Mouse (Mus musculus) CH12.LX (cell line): ENCODE results near the gene Zfp248. TPM values are rescaled to one million over a fixed set of nuclear protein-coding genes. Genes with fewer than 3 reads are reported as not detected.

Source experiments
- DNase-seq: peaks from one replicate; pipeline ENCODE4 v3.0.0-alpha.2; 2013; ENCODE audit errors: extremely low read depth
- H3K27ac ChIP-seq: 2 replicates; pipeline ENCODE4 v1.5.1; 2012; ENCODE audit warnings: low read depth, mild to moderate bottlenecking, control low read depth, moderate library complexity; ENCODE audit not compliant: insufficient read depth
- H3K27me3 ChIP-seq: replicated peaks from 2 replicates; pipeline ENCODE3; 2012; ENCODE audit warnings: inconsistent platforms
- H3K36me3 ChIP-seq, 2 experiments: replicated peaks in 1 of 2; 2 replicates each; pipeline versions ENCODE3 to v1.6.1; 2012; ENCODE audit warnings: inconsistent platforms in 1 of 2, low read length in 1 of 2, mild to moderate bottlenecking in 1 of 2, mixed read lengths in 1 of 2, moderate library complexity in 1 of 2; ENCODE audit not compliant: control insufficient read depth in 1 of 2, insufficient read depth in 1 of 2
- H3K4me1 ChIP-seq, 2 experiments: 2 replicates each; pipeline ENCODE4 v1.6.1; 2012; ENCODE audit warnings: inconsistent platforms in 1 of 2, moderate library complexity in 1 of 2; ENCODE audit not compliant: insufficient read depth in 2 of 2, control insufficient read depth in 1 of 2
- H3K4me2 ChIP-seq: 2 replicates; pipeline ENCODE4 v1.6.1; 2012; ENCODE audit warnings: low read depth, mild to moderate bottlenecking, control low read depth; ENCODE audit not compliant: poor library complexity, insufficient read depth, severe bottlenecking
- H3K4me3 ChIP-seq, 3 experiments: fragments of 150-350 bp in 1 of 3; sonication (generic) in 1 of 3; replicated peaks in 1 of 3; 2 replicates each; pipeline versions ENCODE3 to v1.5.1; 2011 to 2012; ENCODE audit warnings: low read depth in 2 of 3, low read length in 2 of 3, mild to moderate bottlenecking in 2 of 3, moderate library complexity in 2 of 3, control low read depth in 1 of 3, improper control_type of control experiment in 1 of 3, inconsistent platforms in 1 of 3, mixed read lengths in 1 of 3; ENCODE audit not compliant: poor library complexity in 1 of 3
- H3K79me2 ChIP-seq: replicated peaks from 2 replicates; pipeline ENCODE4 v1.6.1; 2012; ENCODE audit warnings: mild to moderate bottlenecking, moderate library complexity; ENCODE audit not compliant: control insufficient read depth, poor library complexity, insufficient read depth, severe bottlenecking; ENCODE audit errors: extremely low read depth
- H3K9ac ChIP-seq: 2 replicates; pipeline ENCODE4 v1.6.1; 2012; ENCODE audit warnings: low read depth, mild to moderate bottlenecking, control low read depth, moderate library complexity; ENCODE audit not compliant: insufficient read depth
- H3K9me3 ChIP-seq: replicated peaks from 2 replicates; pipeline ENCODE3; 2012; ENCODE audit warnings: low read length, inconsistent platforms, mixed read lengths
- CHD1 ChIP-seq: IDR thresholded peaks from 2 replicates; pipeline ENCODE4 v1.6.1; 2012; ENCODE audit warnings: low read depth, low read length, improper control_type of control experiment, inconsistent platforms
- HCFC1 ChIP-seq: IDR thresholded peaks from 2 replicates; pipeline ENCODE4 v1.6.1; 2012; ENCODE audit warnings: low read depth, mild to moderate bottlenecking, inconsistent platforms, low read length, improper control_type of control experiment
- JUN ChIP-seq: IDR thresholded peaks from 2 replicates; pipeline ENCODE4 v1.6.1; 2011; ENCODE audit warnings: low read depth, mild to moderate bottlenecking, low read length, improper control_type of control experiment, moderate library complexity; ENCODE audit not compliant: insufficient read depth
- MAZ ChIP-seq: IDR thresholded peaks from 2 replicates; pipeline ENCODE4 v1.6.1; 2012; ENCODE audit warnings: low read depth, mild to moderate bottlenecking, inconsistent platforms, low read length, improper control_type of control experiment, moderate library complexity
- MXI1 ChIP-seq: IDR thresholded peaks from 2 replicates; pipeline ENCODE4 v1.6.1; 2011; ENCODE audit warnings: mild to moderate bottlenecking, low read depth, low read length, improper control_type of control experiment
- MYC ChIP-seq: IDR thresholded peaks from 2 replicates; pipeline ENCODE4 v1.6.1; 2011; ENCODE audit warnings: low read depth, mild to moderate bottlenecking, improper control_type of control experiment, low read length
- POLR2AphosphoS2 ChIP-seq: IDR thresholded peaks from 2 replicates; pipeline ENCODE4 v1.6.1; 2011; ENCODE audit warnings: low read depth, low read length, improper control_type of control experiment
- RAD21 ChIP-seq: IDR thresholded peaks from 2 replicates; pipeline ENCODE4 v1.6.1; 2011; ENCODE audit warnings: low read depth, mild to moderate bottlenecking, low read length, improper control_type of control experiment, moderate library complexity
- RCOR1 ChIP-seq: conservative IDR thresholded peaks from 2 replicates; pipeline ENCODE4 v1.6.1; 2012; ENCODE audit warnings: low read depth, mild to moderate bottlenecking, inconsistent platforms, low read length, improper control_type of control experiment
- SIN3A ChIP-seq: IDR thresholded peaks from 2 replicates; pipeline ENCODE4 v1.6.1; 2012; ENCODE audit warnings: low read length, improper control_type of control experiment, inconsistent platforms
- SMC3 ChIP-seq: IDR thresholded peaks from 2 replicates; pipeline ENCODE4 v1.6.1; 2011; ENCODE audit warnings: low read depth, low read length, improper control_type of control experiment
- TCF12 ChIP-seq: IDR thresholded peaks from 2 replicates; pipeline ENCODE4 v1.6.1; 2014; ENCODE audit warnings: low read depth, mild to moderate bottlenecking, inconsistent platforms, low read length, improper control_type of control experiment
- UBTF ChIP-seq: IDR thresholded peaks from 2 replicates; pipeline ENCODE4 v1.6.1; 2012; ENCODE audit warnings: low read depth, mild to moderate bottlenecking, inconsistent platforms, low read length, improper control_type of control experiment, moderate library complexity
- USF1 ChIP-seq: IDR thresholded peaks from 2 replicates; pipeline ENCODE4 v1.6.1; 2014; ENCODE audit warnings: low read depth, mild to moderate bottlenecking, inconsistent platforms, low read length, improper control_type of control experiment
- ZC3H11A ChIP-seq: IDR thresholded peaks from 2 replicates; pipeline ENCODE4 v1.6.1; 2012; ENCODE audit warnings: low read depth, mild to moderate bottlenecking, inconsistent platforms, low read length, improper control_type of control experiment
- ZNF384 ChIP-seq: IDR thresholded peaks from 2 replicates; pipeline ENCODE4 v1.6.1; 2012; ENCODE audit warnings: low read depth, low read length, improper control_type of control experiment, inconsistent platforms
- dilution Hi-C: fragments of 300-500 bp; cut with MboI; formaldehyde crosslinking; loops from 2 replicates; pipeline ENCODE4 v1.14.3; 2020; ENCODE audit warnings: low sequenced_read_pairs; ENCODE audit not compliant: extremely low pct_unique_long_range_greater_than_20kb, extremely low pct_ligation_motif_present
- in situ Hi-C: fragments of 300-500 bp; cut with MboI; formaldehyde crosslinking; loops from 3 replicates; pipeline ENCODE4 v1.14.3; 2019; ENCODE audit warnings: low sequenced_read_pairs, low pct_ligation_motif_present, low pct_unique_long_range_greater_than_20kb, mixed read lengths
- polyA plus RNA-seq: library from polyadenylated mRNA; unstranded; fragments of >175 nt; gene quantifications from 2 replicates; pipeline ENCODE4 v1.2.1, GENCODE M21; 2012; ENCODE audit warnings: low read depth; ENCODE audit not compliant: insufficient read length
- total RNA-seq, 2 experiments: library from RNA; depleted of rRNA; stranded (reverse); fragments of 300-350 nt in 1 of 2; fragments of >200 nt in 1 of 2; gene quantifications; 2 replicates each; pipeline ENCODE4 v1.2.3; 2012 to 2014

The Zfp248 gene
- total and polyA plus RNA-seq, 3 experiments, result 3.1 to 4.2 (median 3.7) TPM

DNA sequence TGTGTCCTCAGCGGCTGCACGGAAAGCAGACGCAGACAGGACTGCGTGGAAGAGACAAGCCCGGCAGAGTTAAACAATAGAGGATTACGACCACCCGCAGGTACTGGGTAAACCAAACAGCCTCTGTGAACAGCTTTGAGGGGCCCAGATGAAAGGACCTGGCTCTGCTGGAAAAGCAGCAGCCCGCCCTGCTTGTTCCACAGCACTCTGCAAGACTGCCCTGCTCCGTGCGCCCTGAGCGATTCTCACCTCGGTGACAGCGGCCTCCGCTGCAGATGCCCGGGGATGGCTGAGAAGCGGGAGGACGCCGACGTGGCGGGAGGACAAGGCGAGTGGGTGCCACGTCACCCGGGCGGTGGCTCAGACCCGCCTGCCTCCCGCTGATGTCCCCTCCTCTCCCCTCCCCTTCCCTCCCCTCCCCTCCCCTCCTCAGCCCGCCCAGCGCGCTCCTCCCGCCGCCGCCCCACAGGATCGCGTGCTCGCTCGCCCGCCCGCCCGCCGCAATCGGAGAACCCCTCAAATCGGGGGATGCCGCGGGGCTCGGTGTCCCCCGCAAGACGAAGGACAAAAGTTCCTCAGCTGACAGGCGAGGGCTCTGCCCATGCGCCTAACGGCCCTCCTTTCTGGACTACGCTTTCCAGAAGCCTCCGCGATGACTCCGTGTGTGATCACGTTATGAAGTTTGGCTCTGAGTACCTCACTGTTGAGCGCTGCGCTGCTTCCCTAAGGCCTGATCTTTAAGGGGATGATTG is 23.8 kb upstream of the Zfp248 start, which contains the start of gene Zfp9:
Gene Zfp9, minus strand, starts transcription at position 364 of the 752 bp plus-strand sequence.
- no peak for DNase-seq
- Histone ChIP-seq H3K79me2 (no peaks in the 10 kb centered on the region), H3K9ac (no peak within 1 kb of the TSS), H3K4me2 (no peak within 1 kb of the TSS), H3K4me1 (no peaks in the 10 kb centered on the region), H3K4me3 (no peak within 1 kb of the TSS), H3K27ac (no peak within 1 kb of the TSS), H3K36me3 (no peaks in the 10 kb centered on the region), H3K27me3 (no peaks in the 10 kb centered on the region), H3K9me3 (no peaks in the 10 kb centered on the region)
- dilution Hi-C loops (no loop called here), in situ Hi-C loops (no loop called here)
- TF ChIP-seq POLR2AphosphoS2, result no peak
- no peak for TF ChIP-seq MXI1
- TF ChIP-seq CHD1, result no peak
- TF ChIP-seq RAD21, result no peak
- TF ChIP-seq MYC, result no peak
- TF ChIP-seq TCF12, result no peak
- TF ChIP-seq SMC3, result no peak
- no peak for TF ChIP-seq MAZ

DNA sequence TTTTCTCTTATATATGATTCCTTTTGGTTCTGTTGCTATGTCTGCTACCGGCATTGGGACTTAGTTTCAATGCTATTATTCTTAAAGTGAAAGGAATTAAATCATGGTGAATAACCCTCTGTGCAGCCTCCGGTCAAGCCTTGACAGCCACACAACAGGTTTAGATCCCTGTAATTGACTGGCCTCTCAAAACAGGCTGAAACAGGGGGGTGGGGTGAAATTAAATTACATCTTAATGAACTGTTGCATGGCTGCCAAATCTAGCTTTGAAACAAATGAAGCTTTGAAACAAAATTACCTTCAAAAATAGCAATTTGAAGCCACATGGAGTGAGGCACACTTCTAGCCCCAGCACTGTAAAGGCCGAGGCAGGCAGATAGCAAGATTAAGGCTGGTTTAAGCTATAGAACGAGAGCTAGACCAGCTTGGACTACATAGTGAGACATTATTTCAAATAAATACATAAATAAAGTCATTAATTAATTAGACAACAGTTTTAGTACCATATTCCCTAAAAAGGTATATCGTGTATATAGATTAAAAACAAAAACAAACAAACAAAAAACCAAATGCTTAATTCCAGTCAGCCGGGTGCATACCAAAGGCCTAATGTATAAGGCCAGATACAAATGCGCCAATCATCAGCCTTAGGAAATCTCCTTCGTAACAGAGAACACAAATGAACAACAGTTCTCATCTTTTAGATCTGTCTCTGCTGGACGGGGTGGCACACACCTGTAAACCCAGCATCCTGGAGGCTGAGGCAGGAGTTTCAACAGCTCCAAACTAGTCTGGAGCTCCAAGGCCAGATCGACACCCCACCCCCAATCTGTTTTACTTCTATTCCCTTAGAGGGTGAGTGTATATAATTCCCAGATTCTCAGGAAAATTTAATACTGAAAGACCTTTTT is 22.8 kb upstream of the Zfp248 start:
- H3K4me2 ChIP-seq, result no peak overlapping the region
- no peaks in the 10 kb centered on the region for H3K27me3 ChIP-seq
- dilution Hi-C loops, result no loop called here
- no peaks in the 10 kb centered on the region for H3K4me1 ChIP-seq
- TF ChIP-seq ZNF384 (no peak), HCFC1 (no peak), USF1 (no peak), ZC3H11A (no peak), POLR2AphosphoS2 (no peak), SIN3A (no peak), UBTF (no peak), JUN (no peak), RCOR1 (no peak)
- no peaks in the 10 kb centered on the region for H3K36me3 ChIP-seq
- in situ Hi-C loops, result no loop called here
- H3K4me3 ChIP-seq, result no peak overlapping the region
- DNase-seq, result no peak
- no peaks in the 10 kb centered on the region for H3K9me3 ChIP-seq
- H3K79me2 ChIP-seq, result no peaks in the 10 kb centered on the region
- no peak overlapping the region for H3K27ac ChIP-seq
- H3K9ac ChIP-seq, result no peak overlapping the region
